Mouse (Mus musculus): ENCODE measurements around the gene Slx. TPM values are rescaled to one million over a fixed set of nuclear protein-coding genes. Genes with fewer than 3 reads are reported as not detected.

The Slx gene
- not detected for total RNA-seq (2023)

DNA sequence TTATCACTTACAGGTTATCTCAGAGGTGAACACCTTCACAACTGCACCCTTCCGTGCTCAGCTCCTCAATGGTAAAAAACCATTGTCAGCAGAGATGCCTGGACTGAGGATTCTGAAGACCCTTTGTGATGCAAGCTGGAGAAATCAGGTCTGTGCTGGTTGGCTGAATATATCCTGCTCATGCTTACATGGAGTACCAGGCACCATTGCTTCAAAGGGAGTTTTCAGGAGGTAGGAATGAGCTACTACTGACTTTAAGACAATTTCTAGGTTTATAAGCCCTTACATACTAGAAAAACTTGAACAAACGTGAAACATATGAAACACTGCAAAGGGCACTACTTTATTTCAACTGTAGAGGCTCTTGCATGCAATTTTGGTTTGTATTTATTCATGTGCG is at the start of gene Slx:
Gene Slx, minus strand, starts transcription at position 101 of the 400 bp plus-strand sequence.

Other genes starting within 250 kb of the Slx start
- not detected for gene Gm2030, start 235.5 kb downstream of the Slx start, total RNA-seq (2023)
- gene Gm14525, start 157.1 kb upstream of the Slx start, total RNA-seq (2023) = not detected

Data from CD8-positive naive resting alpha-beta T cell, adult 57 days (primary cell).